Mouse (Mus musculus) gastrocnemius, postnatal 4 days (tissue): Measurements from ENCODE around the gene Alppl2. TPM values are rescaled to one million over a fixed set of nuclear protein-coding genes. Genes with fewer than 3 reads are reported as not detected.

Source experiments
- DNase-seq, 2 experiments: peaks; one replicate each; pipeline ENCODE4 v3.0.0; 2021 to 2022; ENCODE audit warnings: low spot score in 2 of 2, mixed read lengths in 2 of 2
- total RNA-seq, 2 experiments: library from RNA; stranded (reverse); gene quantifications; 2 replicates each; pipeline ENCODE4 v1.2.3; 2021

Gene Alppl2
- total RNA-seq, 2 experiments from 2014 or later, result not detected

DNA sequence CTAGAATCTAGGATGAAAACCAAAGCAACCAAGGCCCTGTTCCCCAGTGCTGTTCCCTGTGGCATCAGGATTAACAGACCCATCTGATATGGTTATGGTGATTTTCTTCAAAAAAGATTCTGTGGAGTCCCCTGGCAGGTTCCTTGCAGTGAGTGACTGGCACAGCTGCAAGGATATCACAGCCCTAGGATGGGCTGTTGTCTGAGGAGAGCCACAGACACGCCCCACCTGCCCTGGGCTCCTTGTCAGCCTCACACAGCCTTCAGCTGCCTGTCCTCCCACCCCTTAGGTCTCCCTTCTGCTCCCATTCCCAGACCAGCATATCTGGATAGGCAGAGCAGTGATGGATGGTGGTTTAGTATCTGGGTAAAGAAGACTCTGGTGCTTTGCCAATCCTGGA is 39.0 kb downstream of the Alppl2 start:
- DNase-seq, result no peak

DNA sequence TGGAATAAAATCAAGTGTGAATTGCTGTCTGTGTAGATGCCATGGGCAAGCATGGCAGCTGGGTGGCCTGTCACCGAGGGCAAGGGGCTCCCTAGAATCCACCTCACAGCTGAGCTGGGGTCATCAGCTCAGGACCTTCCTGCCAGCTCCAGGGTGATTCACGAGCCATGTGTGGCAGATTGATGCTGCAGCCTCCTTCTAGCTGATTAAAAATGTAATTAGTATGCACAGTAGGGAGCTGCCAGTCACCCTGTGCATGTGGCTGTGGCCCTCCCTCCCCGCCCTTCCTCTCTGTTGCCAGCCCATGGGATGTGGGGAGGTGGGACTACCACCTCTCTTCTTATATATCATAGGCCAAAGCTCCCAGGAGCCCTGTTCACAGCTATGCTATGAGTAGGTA is 39.7 kb downstream of the Alppl2 start:
- no peak for DNase-seq

DNA sequence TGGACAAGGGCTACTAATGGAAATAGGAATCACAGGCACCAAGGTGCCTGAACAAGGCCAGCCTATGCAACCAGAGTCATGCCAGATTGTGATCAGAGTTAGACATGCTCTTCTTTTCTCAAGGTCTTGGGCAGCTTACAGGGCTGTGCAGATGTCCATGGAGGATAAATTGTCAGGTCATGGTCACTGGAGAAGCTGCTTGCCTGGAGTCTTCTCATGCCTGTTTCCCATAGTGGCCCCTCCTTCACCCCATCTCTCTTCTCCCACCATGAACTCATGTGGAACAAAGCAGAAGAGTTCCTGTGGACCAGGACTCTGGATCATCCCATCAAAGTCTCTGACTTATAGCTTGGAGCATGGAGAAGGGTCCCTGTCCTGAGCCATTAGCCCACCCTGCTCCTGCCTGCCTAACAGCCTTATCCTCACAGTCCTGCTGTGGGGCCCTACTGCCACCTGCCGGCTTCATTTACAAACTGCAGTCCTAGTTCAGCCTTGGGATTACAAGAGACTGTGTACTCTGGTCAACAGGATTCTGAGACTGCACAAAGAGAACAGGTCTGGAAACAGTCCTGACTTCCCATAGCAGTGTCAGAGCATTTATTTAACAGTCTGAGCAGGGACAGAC is 47.8 kb downstream of the Alppl2 start:
- DNase-seq, result peak; percentile 73

- peak; percentile 60 to 79 for DNase-seq
Observed at GRCm38 (mm10) chr1:87041119-87041518, 48.6 kb downstream of the Alppl2 start.

DNA sequence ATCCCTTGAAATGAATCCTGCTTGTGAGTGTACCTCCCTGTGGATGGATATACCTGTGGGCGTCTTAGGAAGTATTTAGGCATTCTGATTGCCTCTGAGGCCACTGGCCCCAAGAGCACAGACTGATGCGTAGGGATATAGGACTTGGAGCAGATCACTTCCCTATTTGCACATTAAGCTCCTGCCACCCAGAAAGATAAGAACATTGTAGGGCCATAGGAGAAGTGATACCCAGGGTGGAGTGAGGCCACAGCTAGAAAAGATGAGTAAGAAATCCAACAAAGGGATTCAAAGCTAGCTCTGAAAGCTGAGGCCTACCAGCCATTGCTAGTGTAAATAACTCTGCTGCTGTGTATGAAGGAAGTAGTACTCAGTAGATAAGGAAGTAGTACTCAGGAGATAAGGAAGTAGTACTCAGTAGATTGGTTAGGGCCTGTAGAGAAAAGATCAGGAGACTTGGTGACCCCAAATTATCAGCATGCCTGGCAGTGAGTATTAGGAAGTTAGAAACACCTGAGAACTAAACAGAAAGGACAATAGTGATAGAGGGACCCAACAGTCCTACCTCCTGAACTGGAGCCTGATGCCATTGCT is 51.2 kb downstream of the Alppl2 start:
- DNase-seq, result no peak

Other genes with a start within 250 kb of the Alppl2 start
- not detected for gene Alpi, start 11.7 kb upstream of the Alppl2 start, total RNA-seq
- gene Akp3, start 35.0 kb upstream of the Alppl2 start, total RNA-seq, result not detected
- under 1 TPM in 1 of 2 experiments, not detected in 1; 0.07 TPM for gene Ecel1, start 66.6 kb upstream of the Alppl2 start, total RNA-seq
- not detected for gene Prss56, start 93.4 kb upstream of the Alppl2 start, total RNA-seq
- gene Chrnd, start 100.7 kb upstream of the Alppl2 start, total RNA-seq, result 10 to 100 TPM; 34.2 to 43.2 TPM
- gene Chrng, start 114.7 kb upstream of the Alppl2 start, total RNA-seq, result 10 to 100 TPM; 24.8 to 32.9 TPM
- 100 to 1,000 TPM; 107 to 110 TPM for gene Eif4e2, start 124.0 kb upstream of the Alppl2 start, total RNA-seq
- 10 to 100 TPM; 25.1 to 28.5 TPM for gene Efhd1, start 174.4 kb upstream of the Alppl2 start, total RNA-seq
- gene Gigyf2, start 237.1 kb upstream of the Alppl2 start, total RNA-seq, result 10 to 100 TPM; 55.5 to 69.3 TPM